Mouse (Mus musculus) C2C12 (cell line): ENCODE measurements around the gene Olfr1386. TPM values are rescaled to one million over a fixed set of nuclear protein-coding genes. Genes with fewer than 3 reads are reported as not detected.
"Not testable (repeated sequence)": the region's sequence is repeated elsewhere in the genome, so short reads cannot be mapped to it uniquely, and the experiment has no call there.

Experiments
- H3K27me3 ChIP-seq: one replicate; pipeline ENCODE4 v1.6.1; 2011; ENCODE audit not compliant: control insufficient read depth, insufficient read depth, insufficient read length
- H3K36me3 ChIP-seq: one replicate; pipeline ENCODE4 v1.6.1; 2011; ENCODE audit not compliant: control insufficient read depth, insufficient read depth
- H3K4me3 ChIP-seq: one replicate; pipeline ENCODE4 v1.5.1; 2011; ENCODE audit warnings: mild to moderate bottlenecking, control low read depth; ENCODE audit not compliant: poor library complexity, insufficient read depth, severe bottlenecking
- H3K79me2 ChIP-seq: one replicate; pipeline ENCODE4 v1.6.1; 2011; ENCODE audit not compliant: control insufficient read depth, insufficient read depth
- H3K79me3 ChIP-seq: one replicate; pipeline ENCODE4 v1.6.1; 2011; ENCODE audit warnings: low read depth, control low read depth
- H3ac ChIP-seq: one replicate; pipeline ENCODE3; 2011; ENCODE audit warnings: low read depth; ENCODE audit not compliant: control insufficient read depth, insufficient read length
- CEBPB ChIP-seq: IDR thresholded peaks from one replicate; pipeline ENCODE4 v1.6.1; 2011; ENCODE audit warnings: low read depth, mild to moderate bottlenecking, control low read depth, moderate library complexity
- CTCF ChIP-seq: IDR thresholded peaks from one replicate; pipeline ENCODE4 v1.5.1; 2011; ENCODE audit not compliant: control insufficient read depth, insufficient read depth, insufficient read length
- FOSL1 ChIP-seq: IDR thresholded peaks from one replicate; pipeline ENCODE4 v1.8.0; 2011; ENCODE audit warnings: mild to moderate bottlenecking, low read length; ENCODE audit not compliant: poor library complexity, insufficient read depth, severe bottlenecking
- MAX ChIP-seq: IDR thresholded peaks from one replicate; pipeline ENCODE4 v1.6.1; 2011; ENCODE audit warnings: mild to moderate bottlenecking, control low read depth
- MYOD1 ChIP-seq: IDR thresholded peaks from one replicate; pipeline ENCODE4 v1.6.1; 2011; ENCODE audit warnings: low read depth; ENCODE audit not compliant: control insufficient read depth, insufficient read length
- MYOG ChIP-seq: IDR thresholded peaks from one replicate; pipeline ENCODE4 v1.6.1; 2011; ENCODE audit not compliant: control insufficient read depth, insufficient read length; ENCODE audit errors: extremely low read depth
- USF1 ChIP-seq: IDR thresholded peaks from one replicate; pipeline ENCODE4 v1.6.1; 2011; ENCODE audit warnings: low read depth, mild to moderate bottlenecking, control low read depth, moderate library complexity
- polyA plus RNA-seq: library from polyadenylated mRNA; unstranded; fragments of >200 nt; fragmentation: generic; extraction: Trizol; gene quantifications from one replicate; pipeline ENCODE4 v1.2.1, GENCODE M21; 2012; ENCODE audit warnings: missing spikeins

Gene Olfr1386
- polyA plus RNA-seq, 1 experiment: not detected

DNA sequence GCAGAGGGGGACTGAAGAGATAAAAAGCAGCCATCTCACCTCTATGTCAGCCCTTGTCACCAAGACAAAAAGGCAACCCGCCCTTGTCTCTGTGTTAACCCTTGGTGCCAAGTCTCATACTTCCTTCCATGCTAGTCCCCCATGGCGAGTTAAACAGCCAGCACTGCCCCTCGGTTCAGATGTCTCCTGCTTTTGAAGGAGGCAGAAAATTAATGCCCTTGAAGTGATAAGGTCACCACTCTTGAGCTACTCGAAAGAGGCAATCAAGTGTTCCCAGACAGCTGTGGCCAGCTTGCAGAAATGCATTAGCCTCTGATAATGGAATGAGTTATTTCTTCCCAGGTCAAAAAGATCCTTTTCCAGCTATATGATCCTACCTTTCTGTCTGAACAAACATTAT is 21.1 kb downstream of the Olfr1386 start:
- H3K36me3 ChIP-seq: no peaks in the 10 kb centered on the region
- no peaks in the 10 kb centered on the region for H3K79me3 ChIP-seq
- no peaks in the 10 kb centered on the region for H3K27me3 ChIP-seq
- no peak overlapping the region for H3ac ChIP-seq
- H3K4me3 ChIP-seq: no peak overlapping the region
- no peaks in the 10 kb centered on the region for H3K79me2 ChIP-seq
- TF ChIP-seq FOSL1 (no peak), CEBPB (no peak), USF1 (no peak), MAX (no peak), MYOD1 (no peak), MYOG (no peak), CTCF (no peak)

DNA sequence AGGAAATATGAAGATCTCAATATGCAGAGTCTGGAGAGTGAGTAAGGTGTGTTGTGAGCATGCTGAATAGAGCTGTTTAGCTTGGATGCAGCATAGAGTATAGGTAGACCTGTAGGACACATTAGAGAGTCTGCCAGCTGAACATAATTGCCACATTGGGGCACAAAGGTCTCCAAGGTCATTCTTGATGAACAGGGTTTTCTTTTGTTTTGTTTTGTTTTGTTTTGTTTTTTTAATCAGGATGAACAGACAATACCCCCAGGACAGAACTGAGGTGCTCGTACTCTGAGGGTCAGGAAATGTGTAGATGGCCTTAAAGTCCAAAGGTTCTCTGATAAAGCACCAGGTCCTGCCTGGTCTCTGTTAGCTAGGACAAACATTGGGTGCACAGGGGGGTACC is 23.9 kb downstream of the Olfr1386 start, which contains the start of gene Olfr1385:
Olfr1385 (plus strand) TSS at position 301 of the 400 bp plus-strand sequence.
- H3K27me3 ChIP-seq, H3K79me3 ChIP-seq, H3K36me3 ChIP-seq, H3ac ChIP-seq, H3K4me3 ChIP-seq, H3K79me2 ChIP-seq: not testable (repeated sequence)

DNA sequence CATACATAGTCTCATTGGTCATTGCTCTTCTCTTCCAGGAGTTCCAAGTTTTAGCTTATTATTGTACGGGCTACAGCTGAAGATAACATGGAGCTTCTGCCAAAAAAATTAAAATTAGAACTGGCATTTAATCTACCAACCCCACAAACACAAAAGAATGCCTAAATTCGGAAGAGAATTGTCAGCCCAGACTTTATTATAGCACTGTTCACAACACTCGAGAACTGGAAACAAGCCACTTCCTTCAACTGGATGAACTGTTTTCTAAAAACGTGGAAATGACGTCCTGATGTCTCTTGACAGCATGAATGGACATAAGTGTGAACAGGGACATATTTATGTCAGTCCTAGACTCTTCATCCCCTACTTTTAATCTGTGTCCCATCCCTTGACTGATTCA is 53.2 kb downstream of the Olfr1386 start:
- TF ChIP-seq USF1 (no peak), MYOG (no peak), CEBPB (no peak), CTCF (no peak), MAX (no peak), MYOD1 (no peak), FOSL1 (no peak)
- Histone ChIP-seq H3K79me3 (no peaks in the 10 kb centered on the region), H3K4me3 (no peak overlapping the region), H3K27me3 (no peaks in the 10 kb centered on the region), H3ac (no peak overlapping the region), H3K36me3 (no peaks in the 10 kb centered on the region), H3K79me2 (no peaks in the 10 kb centered on the region)

DNA sequence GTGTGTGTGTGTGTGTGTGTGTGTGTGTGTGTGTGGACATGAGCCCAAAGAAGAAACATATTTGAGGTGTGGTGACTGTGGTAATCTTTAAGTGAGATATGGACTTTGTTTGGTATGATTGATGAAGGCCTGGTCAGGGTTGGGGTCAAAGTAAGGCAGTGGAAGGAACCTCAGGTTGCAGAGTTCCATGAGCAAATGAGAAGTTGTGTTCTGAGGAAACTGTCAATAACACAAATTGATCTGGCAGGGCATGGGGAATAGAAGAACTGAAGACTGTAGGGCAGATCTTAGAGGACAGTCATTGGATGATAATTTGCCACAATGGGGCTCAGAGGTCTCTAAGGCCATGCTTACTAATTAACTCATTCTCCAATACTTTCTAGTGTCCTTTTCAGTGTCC is 54.5 kb downstream of the Olfr1386 start, which contains the start of gene Olfr1383:
Olfr1383 (plus strand) TSS at position 301 of the 400 bp plus-strand sequence.
- Histone ChIP-seq H3K27me3 (no peaks in the 10 kb centered on the region), H3K79me3 (no peaks in the 10 kb centered on the region), H3ac (no peak within 1 kb of the TSS), H3K4me3 (no peak within 1 kb of the TSS), H3K36me3 (no peaks in the 10 kb centered on the region), H3K79me2 (no peaks in the 10 kb centered on the region)
- TF ChIP-seq MYOG (no peak), FOSL1 (no peak), USF1 (no peak), CEBPB (no peak), MAX (no peak), CTCF (no peak), MYOD1 (no peak)

Other genes with a start within 250 kb of the Olfr1386 start
- 44.5 TPM for gene Mgat1, start 220.9 kb upstream of the Olfr1386 start, polyA plus RNA-seq
- not detected for gene Olfr1393, start 186.7 kb upstream of the Olfr1386 start, polyA plus RNA-seq
- not detected for gene Olfr1392, start 179.8 kb upstream of the Olfr1386 start, polyA plus RNA-seq
- gene Olfr10, start 160.3 kb upstream of the Olfr1386 start, polyA plus RNA-seq: not detected
- not detected for gene Olfr1391, start 142.3 kb upstream of the Olfr1386 start, polyA plus RNA-seq
- not detected for gene Olfr1390, start 129.9 kb upstream of the Olfr1386 start, polyA plus RNA-seq
- gene Olfr1389, start 42.0 kb upstream of the Olfr1386 start, polyA plus RNA-seq: not detected
- gene Olfr1388, start 28.4 kb upstream of the Olfr1386 start, polyA plus RNA-seq: not detected
- gene Olfr1387, start 9.7 kb upstream of the Olfr1386 start, polyA plus RNA-seq: not detected
- gene Olfr1385, start 24.0 kb downstream of the Olfr1386 start, polyA plus RNA-seq: not detected
- not detected for gene Olfr1384, start 41.7 kb downstream of the Olfr1386 start, polyA plus RNA-seq
- not detected for gene Olfr1383, start 54.6 kb downstream of the Olfr1386 start, polyA plus RNA-seq
- not detected for gene Olfr1382, start 63.2 kb downstream of the Olfr1386 start, polyA plus RNA-seq
- not detected for gene Olfr1381, start 78.4 kb downstream of the Olfr1386 start, polyA plus RNA-seq
- gene Olfr1380, start 91.8 kb downstream of the Olfr1386 start, polyA plus RNA-seq: not detected
- gene Flt4, start 144.2 kb downstream of the Olfr1386 start, polyA plus RNA-seq: 0.02 TPM
- gene Scgb3a1, start 198.6 kb downstream of the Olfr1386 start, polyA plus RNA-seq: not detected
- 20.4 TPM for gene Cnot6, start 247.7 kb downstream of the Olfr1386 start, polyA plus RNA-seq